10 mouse cellular contexts compared by ENCODE assay signal in genomic region chr6:24384193-24384888, GRCm38 (mm10).
DNase-seq lines count a peak whose midpoint lies in the region; ATAC-seq and TF ChIP-seq lines count a peak whose summit lies in the region.
"Had no signal": no experiment of that assay in that cellular context is flagged by ENCODE, and none has a peak within 500 bp of the region (broad histone marks: within the 10 kb centered on the region; RNA-seq: fewer than 3 reads in every experiment).

No protein-coding gene starts in this region.

- WGBS in hindbrain, postnatal 0 days: 85% methylated on average over 11 of the region's 11 CpGs
- WGBS in hindbrain, embryonic 11.5 days: 86% methylated on average over 11 of the region's 11 CpGs

- no peaks in the 10 kb centered on the region for H3K9me3 ChIP-seq in hindbrain, postnatal 0 days (ENCODE audit: low read length)
- H3K9me3 ChIP-seq in hindbrain, embryonic 11.5 days (ENCODE audit: control insufficient read depth, low read length): no peaks in the 10 kb centered on the region
- H3K9me3 ChIP-seq: heart, embryonic 13.5 days had no signal

- no peak for DNase-seq in hindbrain, postnatal 0 days (ENCODE audit: low spot score)
- DNase-seq in hindbrain, embryonic 11.5 days (ENCODE audit: low spot score): no peak
- peak; percentile 2 for DNase-seq in thymus, postnatal 25 days
- DNase-seq in thymus, postnatal 36 days: no peak
- peak; percentile 3 for DNase-seq in induced T-regulatory cell, adult 2 months (ENCODE audit: low read depth)
- no peak for DNase-seq in urinary bladder, adult 18-20 months (ENCODE audit: low spot score in 2 of 2)
- no peak for DNase-seq in right cerebral cortex, postnatal 10 days (ENCODE audit: low spot score in 2 of 2)
- DNase-seq: layer of hippocampus, postnatal 36 days; right cerebral cortex, postnatal 25 days had no signal

- TF ChIP-seq CTCF in hindbrain, postnatal 0 days (IDR thresholded peaks at IDR 0.05; ENCODE audit: low read depth): peak; percentile 35

- H3K27ac ChIP-seq in hindbrain, postnatal 0 days: no peak overlapping the region
- H3K27ac ChIP-seq in hindbrain, embryonic 11.5 days (ENCODE audit: low read depth, low read length): no peak overlapping the region
- H3K27ac ChIP-seq: heart, embryonic 13.5 days had no signal

- no peak for ATAC-seq in hindbrain, postnatal 0 days
- no peak; the same call in 1 of the 2 replicates for ATAC-seq in hindbrain, embryonic 11.5 days (ENCODE audit: low FRiP score)

- H3K27me3 ChIP-seq in hindbrain, postnatal 0 days (ENCODE audit: insufficient read depth, low read length): no peaks in the 10 kb centered on the region
- H3K27me3 ChIP-seq in hindbrain, embryonic 11.5 days (ENCODE audit: control insufficient read depth, insufficient read depth, low read length): no peaks in the 10 kb centered on the region
- H3K27me3 ChIP-seq: heart, embryonic 13.5 days had no signal

- H3K4me1 ChIP-seq in hindbrain, postnatal 0 days (ENCODE audit: insufficient read depth, low read length): no peaks in the 10 kb centered on the region
- no peaks in the 10 kb centered on the region for H3K4me1 ChIP-seq in hindbrain, embryonic 11.5 days (replicated peaks; ENCODE audit: control insufficient read depth, insufficient read depth, low read length)
- H3K4me1 ChIP-seq: heart, embryonic 13.5 days had no signal

- no peaks in the 10 kb centered on the region for H3K36me3 ChIP-seq in hindbrain, postnatal 0 days (ENCODE audit: insufficient read depth, low read length)
- H3K36me3 ChIP-seq in hindbrain, embryonic 11.5 days (ENCODE audit: control insufficient read depth, insufficient read depth, low read length): no peaks in the 10 kb centered on the region
- H3K36me3 ChIP-seq: heart, embryonic 13.5 days had no signal

- H3K9ac ChIP-seq in hindbrain, postnatal 0 days (replicated peaks; ENCODE audit: low read length): no peak overlapping the region
- H3K9ac ChIP-seq in hindbrain, embryonic 11.5 days (ENCODE audit: low read depth, low read length): no peak overlapping the region
- H3K9ac ChIP-seq: heart, embryonic 13.5 days had no signal

- no peak overlapping the region for H3K4me2 ChIP-seq in hindbrain, postnatal 0 days (ENCODE audit: low read depth, low read length)
- no peak overlapping the region for H3K4me2 ChIP-seq in hindbrain, embryonic 11.5 days (replicated peaks; ENCODE audit: low read depth, low read length)
- H3K4me2 ChIP-seq: heart, embryonic 13.5 days had no signal

- H3K4me3 ChIP-seq in hindbrain, postnatal 0 days (ENCODE audit: low read length): no peak overlapping the region
- H3K4me3 ChIP-seq in hindbrain, embryonic 11.5 days (ENCODE audit: low read depth, low read length): no peak overlapping the region
- H3K4me3 ChIP-seq: heart, embryonic 13.5 days had no signal

Comparison
In these comparisons a context has a peak if more than half of its experiments do, and no peak if none do; other contexts are left out.
1. DNase-seq: peak in thymus, postnatal 25 days (single experiment) and induced T-regulatory cell, adult 2 months (single experiment); none in hindbrain, postnatal 0 days (single experiment), hindbrain, embryonic 11.5 days (single experiment), thymus, postnatal 36 days (0 of 2), urinary bladder, adult 18-20 months (0 of 2) and right cerebral cortex, postnatal 10 days (0 of 2).